Mouse (Mus musculus) brain, embryonic 14.5 days (tissue): ENCODE data around the gene Cirbp. TPM values are rescaled to one million over a fixed set of nuclear protein-coding genes. Genes with fewer than 3 reads are reported as not detected.

Experiments used
- DNase-seq: peaks from one replicate; pipeline ENCODE4 v3.0.0-alpha.2; 2011; ENCODE audit warnings: low read depth
- CTCF ChIP-seq: fragments of 200-500 bp; IDR thresholded peaks from 2 replicates; pipeline ENCODE4 v1.5.1; 2012; ENCODE audit warnings: inconsistent platforms, mild to moderate bottlenecking, moderate library complexity, borderline replicate concordance; ENCODE audit not compliant: insufficient read depth, insufficient read length; ENCODE audit errors: extremely low read depth
- POLR2A ChIP-seq: fragments of 200-500 bp; IDR thresholded peaks from 2 replicates; pipeline ENCODE4 v1.6.1; 2012; ENCODE audit warnings: mild to moderate bottlenecking, inconsistent platforms, borderline replicate concordance; ENCODE audit not compliant: poor library complexity, insufficient read depth, insufficient read length, severe bottlenecking; ENCODE audit errors: extremely low read depth
- polyA plus RNA-seq: library from polyadenylated mRNA; depleted of rRNA; stranded (reverse); fragments of >200 nt; gene quantifications from 2 replicates; pipeline ENCODE4 v1.2.3, GENCODE M21; 2012

The Cirbp gene
- polyA plus RNA-seq, 1 experiment, result 381 TPM

DNA sequence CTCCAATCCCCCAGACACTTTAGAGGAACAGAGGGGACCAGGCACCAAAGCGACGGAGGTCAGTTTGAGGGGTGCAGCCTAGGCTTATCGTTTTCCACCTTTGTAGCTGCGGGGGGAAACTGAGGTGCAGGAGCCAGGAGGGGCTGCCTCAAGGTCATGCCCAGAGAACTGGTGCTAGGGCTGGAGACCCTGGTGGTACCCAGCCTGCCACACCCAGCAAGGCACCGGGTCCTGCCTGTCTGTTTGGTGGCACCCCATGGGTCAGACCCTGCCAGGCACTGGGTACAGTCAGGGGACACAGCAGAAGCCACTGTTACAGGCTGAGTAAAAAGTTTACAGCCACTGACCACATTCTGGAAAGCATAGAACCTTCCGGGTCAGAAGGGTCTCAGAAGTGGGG lies 14.5 kb downstream of the Cirbp start:
- DNase-seq, result no peak
- TF ChIP-seq CTCF (no peak), POLR2A (no peak)

DNA sequence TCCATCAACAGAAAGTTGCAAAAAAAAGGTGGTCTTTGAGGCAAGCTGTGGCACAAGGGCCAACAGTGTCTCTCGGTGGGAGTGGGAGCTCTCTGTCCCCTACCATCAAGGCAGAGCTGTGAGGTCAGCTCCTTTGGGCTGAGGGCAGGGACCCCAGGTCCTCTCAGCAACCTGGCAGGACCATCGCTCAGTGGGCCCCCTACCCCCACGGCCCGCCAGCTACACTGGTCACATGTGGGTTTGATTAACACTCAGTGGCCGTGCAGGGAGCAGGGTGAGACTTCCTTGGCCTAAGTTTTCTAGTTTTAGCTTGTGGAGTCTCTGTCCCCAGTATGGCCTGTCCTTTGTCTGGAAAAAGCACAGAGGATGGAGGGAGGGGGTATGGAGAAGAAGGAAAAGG lies 15.0 kb downstream of the Cirbp start:
- TF ChIP-seq CTCF (no peak), POLR2A (no peak)
- DNase-seq, result no peak

DNA sequence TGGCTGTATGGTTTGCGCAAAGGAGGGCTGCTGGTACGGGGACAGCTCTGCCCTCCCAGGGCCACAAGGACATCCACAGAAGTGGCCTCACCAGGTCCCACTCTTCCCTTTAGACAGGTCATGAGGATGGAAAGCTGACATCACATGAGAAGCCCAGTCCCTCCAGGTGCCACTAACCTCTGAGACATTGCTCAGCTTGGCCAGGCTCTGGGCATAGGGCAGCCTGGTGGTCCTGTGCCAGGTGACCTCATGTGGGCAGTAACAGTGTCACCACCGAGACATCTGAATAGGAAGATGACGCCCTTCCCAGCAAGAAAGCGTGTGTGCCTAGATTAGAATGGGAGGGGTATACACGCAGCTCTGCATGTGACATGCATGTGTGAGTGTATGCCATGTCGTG lies 16.8 kb downstream of the Cirbp start:
- DNase-seq, result no peak
- TF ChIP-seq POLR2A (no peak), CTCF (no peak)

DNA sequence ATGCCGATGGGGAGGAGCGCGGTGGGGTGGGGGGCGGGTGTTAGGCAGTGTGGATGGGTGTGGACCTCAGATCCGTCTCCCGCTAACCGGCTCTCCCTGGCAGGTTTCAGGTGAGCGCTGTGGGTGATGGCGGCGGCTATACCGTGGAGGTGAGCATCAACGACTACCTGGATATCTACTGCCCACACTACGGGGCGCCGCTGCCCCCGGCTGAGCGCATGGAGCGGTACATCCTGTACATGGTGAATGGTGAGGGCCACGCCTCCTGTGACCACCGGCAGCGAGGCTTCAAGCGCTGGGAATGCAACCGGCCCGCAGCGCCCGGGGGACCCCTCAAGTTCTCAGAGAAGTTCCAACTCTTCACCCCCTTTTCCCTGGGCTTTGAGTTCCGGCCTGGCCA lies 20.9 kb downstream of the Cirbp start:
- TF ChIP-seq POLR2A (no peak), CTCF (no peak)
- DNase-seq, result no peak

- TF ChIP-seq CTCF (no peak), POLR2A (no peak)
- no peak for DNase-seq
These were observed 22.0 kb downstream of the Cirbp start for GRCm38 (mm10) chr10:80187739-80188138.

- no peak for DNase-seq
- TF ChIP-seq POLR2A (no peak), CTCF (no peak)
These were observed 22.8 kb downstream of the Cirbp start for GRCm38 (mm10) chr10:80188453-80189024.

GRCm38 (mm10) chr10:80189999-80190398 lies 24.2 kb downstream of the Cirbp start:
- peak; percentile 61 for DNase-seq
- TF ChIP-seq CTCF (no peak), POLR2A (no peak)

GRCm38 (mm10) chr10:80190491-80191051 lies 24.8 kb downstream of the Cirbp start:
- peak; percentile 79 for DNase-seq
- TF ChIP-seq CTCF (no peak), POLR2A (0 out of 2 replicates have a peak, but pooled peaks have one; percentile 20)

DNA sequence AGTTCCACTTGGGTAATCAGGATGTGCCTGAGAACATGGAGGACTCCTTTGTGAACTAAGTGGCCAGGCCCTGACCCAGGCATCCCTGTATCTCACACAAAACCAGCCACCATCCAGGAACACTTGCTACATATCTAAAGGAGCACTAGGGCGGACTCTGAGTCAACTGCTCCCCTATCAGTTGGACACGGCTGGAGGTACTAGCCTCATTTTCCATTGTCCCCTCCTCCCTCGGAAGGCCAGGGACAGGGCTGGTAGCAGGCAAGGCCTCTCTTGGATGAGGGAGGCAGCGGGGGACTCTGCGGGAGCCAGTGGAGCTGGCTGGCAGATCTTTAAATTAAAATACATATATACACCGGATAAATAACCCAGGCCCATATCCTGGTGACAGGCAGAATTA lies 28.2 kb downstream of the Cirbp start:
- DNase-seq, result no peak
- TF ChIP-seq POLR2A (no peak), CTCF (no peak)

GRCm38 (mm10) chr10:80194441-80194840 lies 28.7 kb downstream of the Cirbp start:
- peak; percentile 43 for DNase-seq
- TF ChIP-seq POLR2A (no peak), CTCF (no peak)

- TF ChIP-seq POLR2A, result no peak
- TF ChIP-seq CTCF, result no peak
These were observed 30.4 kb downstream of the Cirbp start for GRCm38 (mm10) chr10:80196167-80196566.

GRCm38 (mm10) chr10:80196778-80197581 lies 31.2 kb downstream of the Cirbp start:
- DNase-seq, result no peak
- TF ChIP-seq POLR2A, result no peak
- TF ChIP-seq CTCF, result no peak

More at GRCm38 (mm10) chr10:80196167-80196566, 30.4 kb downstream of the Cirbp start:
- DNase-seq, result no peak
